Mouse (Mus musculus) thymus, adult 2 months (tissue): ENCODE measurements around the gene Mob1b. TPM values are rescaled to one million over a fixed set of nuclear protein-coding genes. Genes with fewer than 3 reads are reported as not detected.

Source experiments
- DNase-seq: peaks from one replicate; pipeline ENCODE4 v3.0.0; 2021
- H3K27ac ChIP-seq: fragments of 200-500 bp; 2 replicates; pipeline ENCODE4 v1.5.1; 2012; ENCODE audit warnings: low read length, control low read depth; ENCODE audit not compliant: control insufficient read depth, insufficient read depth
- H3K27me3 ChIP-seq: fragments of 200-500 bp; 2 replicates; pipeline ENCODE4 v1.6.1; 2012; ENCODE audit warnings: mild to moderate bottlenecking, low read length, moderate library complexity, mixed read lengths; ENCODE audit not compliant: control insufficient read depth, insufficient read depth
- H3K36me3 ChIP-seq: fragments of 200-500 bp; 2 replicates; pipeline ENCODE4 v1.6.1; 2012; ENCODE audit warnings: mild to moderate bottlenecking, low read length, moderate library complexity; ENCODE audit not compliant: control insufficient read depth, insufficient read depth
- H3K4me1 ChIP-seq: fragments of 200-500 bp; replicated peaks from 2 replicates; pipeline ENCODE4 v1.6.1; 2012; ENCODE audit warnings: low read length; ENCODE audit not compliant: control insufficient read depth, insufficient read depth
- H3K4me3 ChIP-seq: fragments of 200-500 bp; 2 replicates; pipeline ENCODE4 v1.5.1; 2012; ENCODE audit warnings: mild to moderate bottlenecking, low read length, control low read depth, moderate library complexity; ENCODE audit not compliant: control insufficient read depth, insufficient read depth
- CTCF ChIP-seq: fragments of 200-500 bp; IDR thresholded peaks from 2 replicates; pipeline ENCODE4 v1.5.1; 2012; ENCODE audit warnings: mild to moderate bottlenecking, control low read depth, low read length, moderate library complexity, borderline replicate concordance; ENCODE audit not compliant: control insufficient read depth, poor library complexity, insufficient read depth; ENCODE audit errors: extremely low read depth
- POLR2A ChIP-seq: fragments of 200-500 bp; IDR thresholded peaks from 2 replicates; pipeline ENCODE4 v1.6.1; 2012; ENCODE audit warnings: mild to moderate bottlenecking, low read length, control low read depth, moderate library complexity; ENCODE audit not compliant: control insufficient read depth, poor library complexity, insufficient read depth; ENCODE audit errors: extremely low read depth
- WGBS: fragments of 180-500 bp; shearing (Covaris S2); methylation state at CpG from one replicate; pipeline ENCODE4 v1.1.7; 2018; 5-methylcytosine and 5-hydroxymethylcytosine counted together
- polyA plus RNA-seq: library from polyadenylated mRNA; depleted of rRNA; stranded (reverse); fragments of >200 nt; gene quantifications from 2 replicates; pipeline ENCODE4 v1.2.3, GENCODE M21; 2012

Gene Mob1b
- polyA plus RNA-seq, 1 experiment: 4.9 TPM

- peak overlapping the region; percentile 88 for H3K27ac ChIP-seq
- H3K36me3 ChIP-seq: peaks cover 16% of the 10 kb centered on the region
- 1% methylated on average over 6 of the region's 6 CpGs for WGBS
- TF ChIP-seq CTCF (no peak), POLR2A (no peak)
- peak overlapping the region; percentile 92 for H3K4me3 ChIP-seq
- DNase-seq: no peak
- no peaks in the 10 kb centered on the region for H3K27me3 ChIP-seq
- H3K4me1 ChIP-seq: peaks cover 7% of the 10 kb centered on the region
Measured at GRCm38 (mm10) chr5:88765587-88765986, 44.9 kb downstream of the Mob1b start.

DNA sequence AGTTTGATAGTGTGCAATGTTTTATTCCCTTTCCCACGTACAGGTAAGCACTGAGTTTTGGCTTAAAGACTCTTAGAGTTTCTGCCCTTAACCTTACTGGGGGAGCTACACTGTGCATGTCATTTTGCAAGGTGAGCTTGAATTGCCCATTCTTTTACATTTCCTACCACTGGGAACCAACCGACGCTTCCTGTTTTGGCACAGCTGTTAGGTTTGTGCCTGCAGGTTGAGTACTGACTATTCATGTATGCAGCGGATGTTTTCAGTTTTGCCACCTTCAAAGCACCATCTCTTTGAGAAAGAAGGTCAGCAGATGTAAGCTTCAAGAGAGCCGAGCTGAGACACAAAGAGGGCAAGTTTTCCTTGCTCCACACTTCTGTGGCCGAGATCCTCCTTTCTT lies 45.5 kb downstream of the Mob1b start:
- WGBS: 2% methylated on average over 6 of the region's 6 CpGs
- Histone ChIP-seq H3K27ac (peak overlapping the region; percentile 88), H3K4me1 (peaks cover 7% of the 10 kb centered on the region), H3K36me3 (peaks cover 21% of the 10 kb centered on the region), H3K27me3 (no peaks in the 10 kb centered on the region), H3K4me3 (peak overlapping the region; percentile 44)
- TF ChIP-seq POLR2A: no peak
- TF ChIP-seq CTCF: no peak
- peak; percentile 74 for DNase-seq

DNA sequence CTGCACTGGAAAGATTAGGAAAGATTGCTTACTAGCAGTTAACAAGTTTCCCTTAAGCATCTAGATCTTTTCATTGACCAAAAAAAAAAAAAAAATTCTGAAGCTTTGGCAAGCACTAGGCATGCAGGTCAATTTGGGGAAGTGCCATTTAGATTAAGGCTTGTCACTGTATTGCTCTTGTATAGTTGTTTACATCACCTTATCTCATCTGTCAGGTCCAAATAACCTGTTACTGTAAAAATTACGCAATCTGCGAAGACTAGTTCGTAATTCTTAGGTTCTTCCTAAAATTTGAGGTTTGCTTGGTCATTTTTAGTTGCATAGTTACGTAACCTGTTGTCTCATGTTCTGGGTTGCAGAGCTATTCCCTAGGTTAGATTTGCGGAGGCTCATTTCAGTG lies 46.2 kb downstream of the Mob1b start:
- H3K27me3 ChIP-seq: no peaks in the 10 kb centered on the region
- H3K4me1 ChIP-seq: peaks cover 7% of the 10 kb centered on the region
- WGBS: 71% methylated on average over 5 of the region's 5 CpGs
- H3K27ac ChIP-seq: peak overlapping the region; percentile 68
- H3K36me3 ChIP-seq: peaks cover 28% of the 10 kb centered on the region
- H3K4me3 ChIP-seq: peak overlapping the region; percentile 44
- TF ChIP-seq CTCF: no peak
- no peak for TF ChIP-seq POLR2A
- no peak for DNase-seq

DNA sequence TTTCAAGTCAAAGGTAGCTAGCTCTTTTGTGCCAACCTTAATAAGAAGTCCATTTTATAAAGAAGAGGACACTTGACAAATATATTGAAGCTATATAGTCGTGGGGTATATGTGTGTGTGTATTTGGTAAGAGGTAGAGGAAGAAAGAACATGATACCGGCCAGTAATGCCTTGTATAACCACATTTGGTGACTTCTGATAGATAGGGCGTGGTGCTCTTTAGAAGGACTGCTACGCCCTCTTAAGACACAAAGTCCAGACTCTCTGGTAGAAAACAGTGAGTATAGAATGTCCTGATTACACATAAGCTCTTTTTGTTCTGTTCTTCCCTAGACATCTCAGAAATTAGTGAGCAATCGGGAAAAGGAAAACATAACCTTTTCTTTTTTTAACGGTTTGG lies 47.5 kb downstream of the Mob1b start:
- no peak overlapping the region for H3K27ac ChIP-seq
- TF ChIP-seq CTCF (no peak), POLR2A (no peak)
- no peaks in the 10 kb centered on the region for H3K27me3 ChIP-seq
- no peak for DNase-seq
- peaks cover 41% of the 10 kb centered on the region for H3K36me3 ChIP-seq
- WGBS: 89% methylated on average over 6 of the region's 6 CpGs
- no peak overlapping the region for H3K4me3 ChIP-seq
- H3K4me1 ChIP-seq: peaks cover 7% of the 10 kb centered on the region

GRCm38 (mm10) chr5:88782072-88782765 lies 61.6 kb downstream of the Mob1b start:
- Histone ChIP-seq H3K27ac (no peak overlapping the region), H3K4me1 (no peaks in the 10 kb centered on the region), H3K4me3 (no peak overlapping the region), H3K36me3 (peaks cover 78% of the 10 kb centered on the region), H3K27me3 (no peaks in the 10 kb centered on the region)
- TF ChIP-seq CTCF (no peak), POLR2A (no peak)
- DNase-seq: no peak
- 91% methylated on average over 7 of the region's 7 CpGs for WGBS

DNA sequence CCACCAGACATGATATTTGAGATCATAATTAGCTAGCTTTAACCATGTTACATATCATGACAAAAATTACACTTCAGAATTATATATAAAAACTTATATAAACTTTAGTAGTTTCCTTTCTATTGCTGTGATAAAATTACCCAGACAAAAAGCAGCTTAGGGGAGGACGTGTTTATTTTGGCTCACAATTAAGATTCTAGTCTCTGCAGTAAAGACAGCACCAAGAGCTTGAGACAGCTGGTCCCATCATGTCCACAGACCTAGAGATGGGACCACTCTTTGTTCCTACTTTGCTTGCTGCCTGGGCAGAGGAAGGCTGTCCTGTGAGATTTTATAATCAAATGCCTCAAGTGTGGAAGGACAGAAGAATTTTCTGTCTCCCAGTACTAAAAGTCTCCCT lies 64.4 kb downstream of the Mob1b start:
- H3K4me1 ChIP-seq: no peaks in the 10 kb centered on the region
- 95% methylated on average over 1 of the region's 1 CpGs for WGBS
- TF ChIP-seq CTCF (no peak), POLR2A (no peak)
- DNase-seq: no peak
- no peaks in the 10 kb centered on the region for H3K27me3 ChIP-seq
- H3K4me3 ChIP-seq: no peak overlapping the region
- no peak overlapping the region for H3K27ac ChIP-seq
- H3K36me3 ChIP-seq: peaks cover 54% of the 10 kb centered on the region

GRCm38 (mm10) chr5:88790675-88791074 lies 70.0 kb downstream of the Mob1b start:
- TF ChIP-seq POLR2A: no peak
- no peak for TF ChIP-seq CTCF
- H3K27me3 ChIP-seq: no peaks in the 10 kb centered on the region
- H3K4me1 ChIP-seq: no peaks in the 10 kb centered on the region
- no peak overlapping the region for H3K27ac ChIP-seq
- 57% methylated on average over 9 of the region's 9 CpGs for WGBS
- peaks cover 5% of the 10 kb centered on the region for H3K36me3 ChIP-seq
- no peak overlapping the region for H3K4me3 ChIP-seq
- DNase-seq: no peak
